Mouse (Mus musculus) liver, postnatal 0 days (tissue): ENCODE results near the gene Epas1.

Experiments
- CTCF ChIP-seq: sonication (generic); IDR thresholded peaks from 2 replicates; pipeline ENCODE4 v1.5.1; 2016; ENCODE audit warnings: antibody characterized with exemption, low read depth
- EP300 ChIP-seq: IDR thresholded peaks from 2 replicates; pipeline ENCODE4 v1.6.1; 2016; ENCODE audit warnings: antibody characterized with exemption, low read depth, mild to moderate bottlenecking

DNA sequence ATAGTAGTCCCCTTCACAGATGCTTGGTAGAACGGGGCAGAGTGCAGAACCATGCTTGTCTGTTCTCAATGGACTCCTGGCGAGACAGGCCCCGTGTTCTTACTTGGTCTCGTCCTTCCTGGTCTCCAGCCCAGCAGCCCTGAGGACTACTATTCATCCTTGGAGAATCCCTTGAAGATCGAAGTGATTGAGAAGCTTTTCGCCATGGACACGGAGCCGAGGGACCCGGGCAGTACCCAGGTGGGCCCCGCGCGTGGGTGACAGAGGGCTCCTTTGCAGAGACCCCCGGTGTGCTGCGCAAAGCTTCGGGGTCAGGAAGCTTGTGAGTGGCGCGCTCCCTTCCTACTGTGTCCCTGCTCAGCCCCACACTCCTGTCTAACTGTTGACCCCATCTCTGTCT, 72.9 kb downstream of the Epas1 start:
- TF ChIP-seq CTCF (no peak), EP300 (no peak)
